In the genomic region with DNA sequence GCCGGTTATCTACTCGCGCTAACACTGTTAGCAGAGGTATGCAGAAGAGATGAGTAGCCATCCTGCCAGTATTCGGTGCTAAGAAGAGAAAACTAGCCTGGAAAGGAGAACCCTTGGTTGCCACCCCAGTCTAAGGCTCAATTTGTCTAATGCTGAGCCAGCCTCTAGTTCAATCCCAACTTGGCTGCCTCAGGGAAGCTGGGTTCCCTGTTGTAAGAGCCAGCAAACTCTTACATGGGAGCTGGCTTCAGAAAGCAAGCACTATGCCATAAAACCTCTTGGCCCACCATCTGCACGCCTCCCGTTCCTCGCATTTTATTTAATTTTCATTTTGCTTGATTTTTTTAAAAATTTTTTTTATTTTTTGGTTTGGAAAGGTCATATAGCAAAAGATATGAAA, we compare ENCODE assay signal across 16 mouse cellular contexts.
"Had no signal": no experiment of that assay in that cellular context is flagged by ENCODE, and none has a peak within 500 bp of the region (broad histone marks: within the 10 kb centered on the region; RNA-seq: fewer than 3 reads in every experiment).

No protein-coding gene starts in this region.

- H3K9ac ChIP-seq: liver, embryonic 15.5 days; midbrain, embryonic 13.5 days; neural tube, embryonic 12.5 days had no signal

- H3K4me3 ChIP-seq: limb, embryonic 10.5 days; liver, embryonic 15.5 days; midbrain, embryonic 13.5 days; neural tube, embryonic 12.5 days had no signal

- H3K27me3 ChIP-seq: liver, embryonic 15.5 days; midbrain, embryonic 13.5 days; neural tube, embryonic 12.5 days had no signal

- H3K4me2 ChIP-seq: liver, embryonic 11.5 days; liver, embryonic 15.5 days; midbrain, embryonic 13.5 days; neural tube, embryonic 12.5 days had no signal

- ATAC-seq: lung, postnatal 0 days; midbrain, embryonic 13.5 days had no signal

- DNase-seq: kidney, adult 9 months; kidney, postnatal 36 days; lung, adult 2 months; lung, postnatal 36 days; retina, postnatal 1 day; right cerebral cortex, postnatal 4 days; spleen, adult 18-20 months; thymus, adult 18-20 months; thymus, postnatal 14 days had no signal

- H3K9me3 ChIP-seq: limb, embryonic 10.5 days; liver, embryonic 15.5 days; midbrain, embryonic 13.5 days; neural tube, embryonic 12.5 days had no signal

- H3K27ac ChIP-seq: kidney, postnatal 0 days; limb, embryonic 10.5 days; liver, embryonic 15.5 days; midbrain, embryonic 13.5 days; neural tube, embryonic 12.5 days had no signal

- H3K4me1 ChIP-seq: limb, embryonic 10.5 days; liver, embryonic 15.5 days; neural tube, embryonic 12.5 days had no signal
